Comparison of ENCODE assay signal across 20 mouse cellular contexts in the genomic region with DNA sequence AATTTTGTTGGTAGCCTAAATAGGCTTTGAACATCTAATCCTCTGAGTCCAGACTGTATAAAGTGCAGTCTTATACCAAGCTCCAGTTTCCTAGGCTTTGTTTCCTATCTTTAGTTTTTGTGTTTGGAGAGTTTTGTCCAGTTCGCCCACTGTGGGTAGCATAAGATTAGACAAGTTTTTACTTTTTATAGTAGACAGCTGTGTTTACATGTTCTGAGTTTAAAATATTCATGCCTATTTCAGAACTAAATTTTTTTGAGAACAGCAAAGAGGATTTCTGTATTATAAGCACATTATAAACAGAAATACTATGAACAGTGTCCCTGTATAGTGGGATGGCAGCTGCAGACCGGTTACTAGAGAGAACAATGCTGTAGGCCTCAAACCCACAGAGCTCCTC. TPM values are rescaled to one million over a fixed set of nuclear protein-coding genes. Genes with fewer than 3 reads are reported as not detected.
DNase-seq lines count a peak whose midpoint lies in the region; ATAC-seq and TF ChIP-seq lines count a peak whose summit lies in the region.
"Had no signal": no experiment of that assay in that cellular context is flagged by ENCODE, and none has a peak within 500 bp of the region (broad histone marks: within the 10 kb centered on the region; RNA-seq: fewer than 3 reads in every experiment).

No protein-coding gene starts in this region.

- H3K27me3 ChIP-seq in heart, postnatal 0 days (ENCODE audit: control insufficient read depth, insufficient read depth, low read length) = no peaks in the 10 kb centered on the region
- no peaks in the 10 kb centered on the region for H3K27me3 ChIP-seq in heart, embryonic 12.5 days (replicated peaks)
- H3K27me3 ChIP-seq: embryonic facial prominence, embryonic 12.5 days; forebrain, embryonic 13.5 days; forebrain, embryonic 15.5 days had no signal

- H3K27ac ChIP-seq in gastrocnemius, adult 2 months = peak overlapping the region; percentile 13; the same call in 1 of the 2 replicates
- H3K27ac ChIP-seq in heart, postnatal 0 days (ENCODE audit: low read depth) = 0 out of 2 replicates have a peak overlapping the region, but pooled peaks have one; percentile 3
- H3K27ac ChIP-seq in heart, embryonic 12.5 days (ENCODE audit: poor library complexity, severe bottlenecking) = no peak overlapping the region
- peak overlapping the region; percentile 80; the same call in 1 of the 2 replicates for H3K27ac ChIP-seq in cortical plate, adult 2 months (ENCODE audit: insufficient read depth, low read length)
- H3K27ac ChIP-seq: embryonic facial prominence, embryonic 10.5 days; embryonic facial prominence, embryonic 12.5 days; forebrain, embryonic 13.5 days; forebrain, embryonic 15.5 days had no signal

- no peaks in the 10 kb centered on the region for H3K9me3 ChIP-seq in heart, postnatal 0 days (replicated peaks; ENCODE audit: control insufficient read depth, low read length)
- no peaks in the 10 kb centered on the region for H3K9me3 ChIP-seq in heart, embryonic 12.5 days (replicated peaks)
- H3K9me3 ChIP-seq: embryonic facial prominence, embryonic 10.5 days; embryonic facial prominence, embryonic 12.5 days; forebrain, embryonic 13.5 days; forebrain, embryonic 15.5 days had no signal

- no peak for DNase-seq in gastrocnemius, adult 2 months
- DNase-seq in gastrocnemius, adult 18-20 months (ENCODE audit: low spot score) = no peak
- no peak for DNase-seq in heart, postnatal 0 days (ENCODE audit: low spot score)
- DNase-seq in brain, adult 2 months (ENCODE audit: low read depth, low spot score) = peak; percentile 25
- DNase-seq in kidney, postnatal 4 days = no peak
- DNase-seq: adrenal gland, adult 2 months; adrenal gland, postnatal 10 days; adrenal gland, postnatal 25 days; cerebellum, adult 11-12 months; cerebellum, adult 2 months; cerebellum, adult 9-11 months; cerebellum, postnatal 14 days; cerebellum, postnatal 36 days; forebrain, postnatal 0 days had no signal

- TF ChIP-seq POLR2A in cortical plate, adult 2 months (IDR thresholded peaks at IDR 0.05; ENCODE audit: extremely low read depth, insufficient read depth, low read length) = no peak

- WGBS in heart, postnatal 0 days = 84% methylated on average over 2 of the region's 2 CpGs
- 78% methylated on average over 2 of the region's 2 CpGs for WGBS in heart, embryonic 12.5 days

- TF ChIP-seq EP300 in heart, postnatal 0 days (IDR thresholded peaks at IDR 0.05; ENCODE audit: low read depth) = no peak

- no peak overlapping the region for H3K4me2 ChIP-seq in heart, postnatal 0 days (ENCODE audit: low read depth, low read length)
- H3K4me2 ChIP-seq in heart, embryonic 12.5 days = no peak overlapping the region
- H3K4me2 ChIP-seq: embryonic facial prominence, embryonic 12.5 days; forebrain, embryonic 13.5 days; forebrain, embryonic 15.5 days had no signal

- no peak for TF ChIP-seq CTCF in gastrocnemius, adult 2 months (IDR thresholded peaks at IDR 0.05)
- no peak for TF ChIP-seq CTCF in heart, postnatal 0 days (IDR thresholded peaks at IDR 0.05; ENCODE audit: low read depth)
- no peak for TF ChIP-seq CTCF in cortical plate, adult 2 months (IDR thresholded peaks at IDR 0.05; ENCODE audit: extremely low read depth, insufficient read depth, low read length)

- H3K36me3 ChIP-seq in heart, postnatal 0 days (replicated peaks; ENCODE audit: control insufficient read depth, insufficient read depth, low read length) = no peaks in the 10 kb centered on the region
- no peaks in the 10 kb centered on the region for H3K36me3 ChIP-seq in heart, embryonic 12.5 days
- H3K36me3 ChIP-seq: embryonic facial prominence, embryonic 10.5 days; embryonic facial prominence, embryonic 12.5 days; forebrain, embryonic 15.5 days had no signal

- no peak overlapping the region for H3K4me3 ChIP-seq in gastrocnemius, adult 2 months
- H3K4me3 ChIP-seq in heart, postnatal 0 days (ENCODE audit: low read depth, low read length) = no peak overlapping the region
- no peak overlapping the region for H3K4me3 ChIP-seq in heart, embryonic 12.5 days
- H3K4me3 ChIP-seq in cortical plate, adult 2 months (ENCODE audit: insufficient read depth, low read length) = no peak overlapping the region
- H3K4me3 ChIP-seq: embryonic facial prominence, embryonic 10.5 days; embryonic facial prominence, embryonic 12.5 days; forebrain, embryonic 13.5 days; forebrain, embryonic 15.5 days had no signal

- H3K9ac ChIP-seq in heart, postnatal 0 days (replicated peaks; ENCODE audit: low read depth, low read length) = no peak overlapping the region
- H3K9ac ChIP-seq in heart, embryonic 12.5 days = no peak overlapping the region
- H3K9ac ChIP-seq: embryonic facial prominence, embryonic 12.5 days; forebrain, embryonic 13.5 days; forebrain, embryonic 15.5 days; forebrain, postnatal 0 days had no signal

- 0 out of 2 replicates have a peak, but pooled peaks cover 5% of the 10 kb centered on the region for H3K4me1 ChIP-seq in heart, postnatal 0 days (ENCODE audit: control insufficient read depth, insufficient read depth)
- peaks cover 33% of the 10 kb centered on the region for H3K4me1 ChIP-seq in heart, embryonic 12.5 days (replicated peaks)
- peaks cover 12% of the 10 kb centered on the region for H3K4me1 ChIP-seq in cortical plate, adult 2 months (ENCODE audit: control insufficient read depth, insufficient read depth, low read length)

- no peak for ATAC-seq in heart, postnatal 0 days (ENCODE audit: insufficient read depth, low read depth)
- no peak for ATAC-seq in heart, embryonic 12.5 days (ENCODE audit: insufficient number of reproducible peaks, low FRiP score)
- ATAC-seq: forebrain, embryonic 13.5 days; forebrain, embryonic 15.5 days; forebrain, postnatal 0 days had no signal

- intact Hi-C loops in gastrocnemius, adult 2 months (cut with DNase I) = no loop called here

RNA-seq across cellular contexts. Expression of a gene that starts 18.1 kb away (rescaled TPM):
- 100 to 1,000 TPM; 164 to 181 TPM for total RNA-seq in gastrocnemius, adult 2 months (2021)
- 100 to 1,000 TPM; 164 to 169 TPM for total RNA-seq in gastrocnemius, adult 18-20 months (2021)
- total RNA-seq in heart, postnatal 0 days (2014; rRNA removed; ENCODE audit: low replicate concordance) = 48.2 and 52.8 TPM in 2 replicates
- 17.8 and 20.7 TPM in 2 replicates for polyA plus RNA-seq in heart, postnatal 0 days (2015; fragmentation: Nextera tagmentation; extraction: Ambion mirVana)
- polyA plus RNA-seq in heart, embryonic 12.5 days (2016; fragmentation: Nextera tagmentation; extraction: Ambion mirVana) = 41.8 and 44.0 TPM in 2 replicates
- 20.6 and 21.2 TPM in 2 replicates for polyA plus RNA-seq in cortical plate, adult 2 months (2012; rRNA removed)

RNA-seq across cellular contexts. Expression of a gene that starts 45.3 kb away (rescaled TPM):
- 10 to 100 TPM; 55.2 to 96.6 TPM for total RNA-seq in gastrocnemius, adult 2 months (2021)
- 10 to 100 TPM; 68.1 to 85.0 TPM for total RNA-seq in gastrocnemius, adult 18-20 months (2021)
- total RNA-seq in heart, postnatal 0 days (2014; rRNA removed; ENCODE audit: low replicate concordance) = 95.7 and 137 TPM in 2 replicates
- 240 and 248 TPM in 2 replicates for polyA plus RNA-seq in heart, postnatal 0 days (2015; fragmentation: Nextera tagmentation; extraction: Ambion mirVana)
- polyA plus RNA-seq in heart, embryonic 12.5 days (2016; fragmentation: Nextera tagmentation; extraction: Ambion mirVana) = 57.1 and 59.3 TPM in 2 replicates
- 12.6 and 13.8 TPM in 2 replicates for polyA plus RNA-seq in cortical plate, adult 2 months (2012; rRNA removed)

RNA-seq across cellular contexts. Expression of a gene that starts 58.0 kb away (rescaled TPM):
- total RNA-seq in gastrocnemius, adult 2 months (2021) = 10 to 100 TPM; 61.9 to 83.9 TPM
- total RNA-seq in gastrocnemius, adult 18-20 months (2021) = 10 to 100 TPM; 73.1 to 84.5 TPM
- 59.5 and 76.4 TPM in 2 replicates for total RNA-seq in heart, postnatal 0 days (2014; rRNA removed; ENCODE audit: low replicate concordance)
- polyA plus RNA-seq in heart, postnatal 0 days (2015; fragmentation: Nextera tagmentation; extraction: Ambion mirVana) = 33.8 and 38.2 TPM in 2 replicates
- polyA plus RNA-seq in heart, embryonic 12.5 days (2016; fragmentation: Nextera tagmentation; extraction: Ambion mirVana) = 49.1 and 49.7 TPM in 2 replicates
- 43.7 and 44.4 TPM in 2 replicates for polyA plus RNA-seq in cortical plate, adult 2 months (2012; rRNA removed)
